Mouse (Mus musculus) adrenal gland, adult (tissue): ENCODE measurements around the gene Gpc3.
A peak's percentile ranks its signal among the peaks of the same experiment; 100 is the strongest.
"Not testable (repeated sequence)": the region's sequence is repeated elsewhere in the genome, so short reads cannot be mapped to it uniquely, and the experiment has no call there.

ENCODE experiments used
- DNase-seq, 2 experiments: peaks; one replicate each; pipeline ENCODE4 v3.0.0; 2022 to 2023; ENCODE audit warnings: low spot score in 1 of 2; ENCODE audit not compliant: inconsistent age in 2 of 2

The Gpc3 gene

DNA sequence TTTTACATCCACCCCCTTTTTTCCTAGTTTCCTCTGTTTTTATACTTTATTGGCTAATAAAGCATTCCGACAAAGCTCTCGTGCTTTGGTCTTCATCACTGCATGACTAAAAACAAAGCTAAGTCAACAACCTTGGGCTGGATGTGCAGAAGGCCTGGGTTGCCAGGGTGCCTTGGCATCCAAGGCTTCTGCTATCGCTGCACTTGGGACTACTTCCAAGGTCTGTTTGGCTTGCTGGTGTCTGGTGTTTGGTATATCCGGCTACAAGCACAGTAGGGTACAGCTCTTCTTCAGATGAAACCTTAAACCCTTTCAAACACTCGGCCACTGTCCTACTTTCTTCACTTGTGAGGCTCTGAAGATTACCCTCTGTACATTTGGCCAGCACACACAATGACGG, 325.8 kb downstream of the Gpc3 start:
- DNase-seq, result peak; percentile 30 to 80

DNA sequence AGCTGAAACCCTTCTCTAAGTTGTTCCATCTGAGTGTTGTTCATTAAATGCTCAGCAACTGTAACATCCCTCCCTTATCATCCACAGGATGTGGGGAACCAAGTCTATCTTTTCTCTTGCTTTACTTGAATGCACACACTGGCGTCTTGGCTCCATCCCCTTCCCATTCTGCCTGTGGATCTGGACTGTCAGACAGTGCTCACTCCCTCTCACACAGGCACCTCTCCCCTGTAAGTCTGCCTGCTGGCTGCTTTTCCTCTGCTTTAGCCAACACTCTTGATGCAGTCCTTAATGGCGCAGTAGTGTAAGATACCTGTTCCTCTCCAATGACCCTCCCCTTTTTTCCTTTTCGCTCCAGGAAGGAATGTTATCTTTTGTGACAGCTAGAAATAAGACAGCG, 331.7 kb downstream of the Gpc3 start:
- DNase-seq, result no peak

DNA sequence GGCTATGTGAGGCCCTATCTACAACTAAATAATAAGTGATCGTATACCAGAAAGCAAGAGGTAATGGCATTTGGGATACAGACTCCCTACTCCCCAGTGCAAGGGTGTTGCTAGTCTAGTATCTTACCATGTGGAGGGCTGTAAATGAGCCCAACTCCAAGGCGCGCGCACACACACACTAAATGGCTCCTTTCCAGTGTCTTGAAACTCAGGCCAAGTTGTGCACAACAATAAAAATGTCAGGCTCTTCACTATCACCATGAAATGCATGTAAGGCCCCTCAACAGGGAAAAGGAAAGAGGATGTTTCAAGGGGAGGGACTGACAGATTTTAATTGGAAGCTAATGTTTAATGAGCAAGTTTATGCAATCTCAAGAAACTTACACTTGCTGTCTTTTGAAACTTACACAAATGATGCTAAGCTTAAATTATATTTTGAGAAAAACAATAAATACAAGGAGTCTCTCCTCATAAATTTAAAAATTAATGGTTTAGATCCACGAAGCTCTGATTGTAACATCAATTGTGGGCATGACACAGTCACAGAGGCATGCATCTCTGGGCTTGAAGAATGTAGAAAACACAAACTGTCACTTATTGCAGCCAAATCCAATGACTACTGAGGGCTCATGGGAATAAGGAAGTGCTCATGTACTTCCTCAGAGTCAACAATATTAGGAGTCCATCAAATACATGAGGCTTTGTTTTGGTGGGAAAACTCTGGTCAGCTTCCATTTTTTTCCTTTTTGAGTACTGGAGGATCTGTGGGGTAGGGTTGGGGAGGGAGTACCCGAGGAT, 332.4 kb downstream of the Gpc3 start:
- DNase-seq, result no peak

DNA sequence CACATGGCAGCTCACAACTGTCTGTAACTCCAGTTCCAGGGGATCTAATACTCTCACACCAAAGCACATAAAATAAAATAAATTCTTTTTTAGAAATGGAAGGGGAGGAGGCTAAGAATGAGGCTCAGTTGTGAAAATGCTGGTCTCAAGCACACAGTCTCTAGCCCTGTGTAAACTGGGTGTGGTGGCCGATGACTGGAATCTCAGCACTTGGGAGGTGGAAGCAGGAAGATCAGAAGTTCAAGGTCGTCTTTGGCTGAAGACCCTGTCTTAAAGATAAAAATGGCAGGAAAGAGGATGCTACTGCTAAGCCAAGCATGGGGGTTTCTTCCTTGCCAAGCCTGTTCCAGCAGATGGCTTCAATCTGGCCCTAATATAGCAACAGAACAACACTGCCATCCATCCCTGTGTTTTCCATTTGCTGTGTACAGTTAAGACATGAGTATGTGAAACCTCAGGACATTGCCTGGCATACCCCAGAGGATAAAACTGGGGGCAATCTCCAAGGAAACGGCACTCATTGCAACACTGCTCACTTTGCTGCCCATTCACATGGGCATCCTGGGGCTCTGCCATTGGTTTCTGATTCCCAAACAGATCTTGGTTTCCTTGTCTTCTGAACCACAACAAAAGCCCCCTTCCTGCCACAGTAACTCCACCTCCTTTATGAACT, 334.9 kb downstream of the Gpc3 start:
- no peak for DNase-seq

DNA sequence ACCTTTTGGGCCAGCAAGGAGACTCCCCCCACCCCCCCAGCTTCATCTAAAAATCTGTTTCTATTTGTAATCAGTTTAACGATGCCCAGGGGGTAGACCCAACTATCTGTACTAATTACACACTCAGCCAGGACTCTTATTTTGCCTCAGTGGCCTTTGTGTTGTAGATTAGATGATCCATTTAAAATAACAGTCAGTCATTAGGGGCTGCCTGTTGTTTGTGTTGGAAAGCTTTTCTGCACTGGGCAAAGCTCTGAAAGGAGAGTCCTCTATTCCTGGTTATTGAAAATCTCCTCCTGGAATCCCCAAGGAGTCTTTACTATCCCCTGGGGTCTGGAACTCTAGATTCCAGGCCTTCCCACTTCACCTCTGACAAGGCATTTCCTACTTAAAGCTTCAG, 336.2 kb downstream of the Gpc3 start:
- no peak for DNase-seq

DNA sequence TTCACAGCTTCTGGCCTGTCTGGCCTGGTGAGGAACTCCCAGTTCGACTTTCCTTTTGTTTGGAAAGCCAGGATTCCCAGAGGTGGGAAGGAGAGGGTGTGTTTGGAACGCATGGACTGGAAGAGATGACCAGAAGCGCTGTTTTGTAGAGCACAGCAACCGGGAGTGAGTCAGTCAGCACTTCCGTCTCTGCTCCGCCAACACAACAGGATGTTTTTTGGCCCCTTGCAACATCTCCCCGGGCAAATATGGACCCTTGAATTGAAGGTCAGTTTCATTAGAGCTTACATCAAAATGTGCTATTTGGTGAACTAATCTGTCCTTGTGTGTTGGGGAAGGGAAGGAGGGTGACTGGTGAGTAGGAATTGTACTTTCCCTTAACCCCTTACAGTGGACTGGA, 340.7 kb downstream of the Gpc3 start:
- DNase-seq, result peak in 1 of 2 experiments; percentile 72

DNA sequence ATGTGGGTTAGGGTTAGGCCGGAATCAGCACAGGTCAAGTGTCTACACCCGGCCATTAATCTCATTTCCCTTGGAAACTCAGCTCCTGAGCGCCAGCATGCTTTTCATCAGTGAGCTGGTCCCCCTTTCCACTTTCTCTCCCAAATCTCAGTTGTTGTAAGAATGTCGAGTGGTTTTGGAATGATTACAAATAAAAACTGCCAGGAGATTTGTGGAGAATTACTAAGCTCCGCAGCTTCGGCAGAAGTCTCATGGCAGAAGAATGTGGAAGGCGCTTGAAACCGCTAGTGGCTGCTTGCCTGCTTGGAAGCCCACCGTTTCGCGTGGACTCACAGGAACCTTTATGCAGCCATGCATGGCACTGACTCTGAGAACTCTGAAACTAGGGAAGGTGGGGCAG, 351.8 kb downstream of the Gpc3 start:
- peak in 1 of 2 experiments; percentile 10 for DNase-seq

DNA sequence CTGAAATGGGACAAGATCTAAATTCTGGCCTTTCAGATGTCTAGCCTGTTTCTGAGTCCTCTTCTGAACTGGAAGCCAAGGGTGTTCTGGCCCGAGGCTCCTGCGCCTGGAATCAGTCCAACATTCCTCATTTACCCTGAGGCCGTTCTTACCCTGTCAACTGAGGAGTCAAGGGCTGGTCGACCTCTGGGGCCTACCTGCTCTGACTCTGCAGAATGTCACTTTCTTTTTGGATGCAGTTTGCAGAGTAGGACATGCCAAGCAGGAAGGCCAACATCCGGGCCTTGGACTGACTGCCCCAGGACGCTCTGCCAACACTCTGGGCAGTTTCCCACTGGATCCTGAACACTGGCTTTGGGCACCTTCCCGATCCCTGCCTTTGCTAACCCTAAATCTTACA, 352.2 kb downstream of the Gpc3 start:
- DNase-seq, result peak; percentile 20 to 79

DNA sequence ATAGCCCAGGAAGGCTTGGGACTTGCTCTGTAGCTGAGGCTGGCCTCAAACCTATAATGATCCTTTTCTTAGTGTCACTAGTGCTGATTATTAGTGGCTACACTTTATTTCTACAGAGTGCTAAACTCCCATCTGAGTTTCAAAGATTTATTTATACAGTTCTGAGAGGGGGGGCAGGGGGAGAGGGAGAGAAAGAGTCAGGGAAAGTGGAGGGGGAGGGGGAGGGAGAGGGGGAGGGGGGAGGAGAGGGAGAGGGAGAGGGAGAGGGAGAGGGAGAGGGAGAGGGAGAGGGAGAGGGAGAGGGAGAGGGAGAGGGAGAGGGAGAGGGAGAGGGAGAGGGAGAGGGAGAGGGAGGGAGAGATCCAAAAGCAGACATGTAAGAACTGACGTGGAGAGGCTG, 354.0 kb downstream of the Gpc3 start:
- DNase-seq, result not testable (repeated sequence)

DNA sequence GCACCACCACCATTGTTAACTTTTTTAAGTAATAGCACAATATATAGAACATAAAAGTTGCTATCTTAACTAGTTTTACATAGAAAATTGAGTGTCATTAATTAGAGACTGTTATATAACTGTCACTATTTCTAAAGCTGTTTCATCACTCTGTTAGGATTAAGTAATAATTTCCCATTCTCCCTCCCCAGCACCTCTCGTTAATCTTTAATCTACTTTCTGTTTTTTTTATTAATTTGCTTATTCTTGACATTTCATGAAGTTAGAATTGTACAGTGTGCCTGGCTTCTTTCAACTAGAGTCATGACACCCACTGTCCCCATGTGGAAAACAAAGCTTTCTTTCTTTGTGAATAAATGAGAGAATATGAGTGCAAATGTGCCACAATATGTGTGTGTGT, 359.2 kb downstream of the Gpc3 start:
- DNase-seq, result no peak

DNA sequence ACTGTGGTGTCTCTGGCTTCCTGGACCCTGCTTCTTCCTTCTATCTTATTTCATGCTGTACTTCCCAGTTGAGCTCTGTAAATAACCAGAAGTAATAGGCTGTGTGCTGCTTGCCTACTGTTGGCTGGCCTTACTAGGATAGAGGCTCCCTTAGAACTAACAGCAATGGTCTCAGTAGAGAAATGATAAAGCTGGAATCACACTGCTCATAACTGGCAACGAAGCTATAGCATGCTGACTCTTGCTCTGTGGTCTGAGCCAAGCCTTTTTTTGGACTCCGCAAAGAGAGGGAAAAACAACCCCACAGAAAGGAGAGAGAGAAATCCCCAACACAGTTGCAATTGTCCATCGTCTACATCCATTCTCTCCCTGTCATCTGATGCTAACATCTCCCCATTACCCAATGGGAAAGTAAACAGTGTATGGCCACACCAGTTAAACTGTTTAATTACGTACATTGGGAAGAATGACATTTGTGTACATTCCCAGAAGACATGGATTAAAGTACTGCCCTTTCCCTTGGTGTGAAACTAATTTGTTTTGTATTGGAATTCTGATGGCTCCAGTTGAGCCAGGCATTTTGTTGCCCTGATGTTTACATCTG, 368.0 kb downstream of the Gpc3 start:
- DNase-seq, result no peak

DNA sequence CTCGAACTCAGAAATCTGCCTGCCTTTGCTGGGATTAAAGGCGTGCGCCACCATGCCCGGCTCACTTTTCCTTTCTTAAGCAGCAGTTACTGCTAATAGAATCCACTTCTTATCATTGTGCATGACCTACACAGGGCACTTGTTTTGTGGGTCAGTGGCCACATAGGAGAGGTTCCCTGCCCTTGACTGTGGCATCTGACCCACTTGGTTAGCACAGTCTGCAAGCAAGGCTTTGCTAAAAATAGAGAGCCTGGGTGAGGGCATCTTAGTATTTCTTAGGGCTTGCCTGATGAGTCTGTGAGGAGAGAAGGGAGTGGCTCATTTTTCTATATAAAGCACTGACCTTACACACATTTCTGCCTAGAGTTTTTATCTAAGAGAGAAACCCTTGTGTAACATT, 376.3 kb downstream of the Gpc3 start:
- DNase-seq, result peak in 1 of 2 experiments; percentile 22

DNA sequence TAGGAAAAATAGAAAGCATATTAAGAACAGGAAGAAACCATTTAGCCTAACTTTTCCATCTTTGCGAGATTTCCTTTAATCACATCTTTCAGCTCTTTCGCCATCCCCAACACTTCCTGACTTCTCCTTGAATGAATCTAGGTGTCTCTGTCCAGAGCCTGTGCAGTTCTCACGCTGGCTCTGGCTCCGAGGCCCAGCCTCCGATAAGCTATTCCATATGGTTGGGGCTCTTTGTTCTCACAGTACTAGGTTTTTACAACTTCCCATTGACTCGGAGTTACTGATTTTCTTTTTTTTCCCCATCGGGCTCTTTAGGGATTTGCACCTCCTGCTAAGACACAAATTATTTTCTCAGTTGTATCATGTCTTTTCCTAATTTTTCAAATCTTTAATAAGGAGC, 381.8 kb downstream of the Gpc3 start:
- DNase-seq, result no peak

DNA sequence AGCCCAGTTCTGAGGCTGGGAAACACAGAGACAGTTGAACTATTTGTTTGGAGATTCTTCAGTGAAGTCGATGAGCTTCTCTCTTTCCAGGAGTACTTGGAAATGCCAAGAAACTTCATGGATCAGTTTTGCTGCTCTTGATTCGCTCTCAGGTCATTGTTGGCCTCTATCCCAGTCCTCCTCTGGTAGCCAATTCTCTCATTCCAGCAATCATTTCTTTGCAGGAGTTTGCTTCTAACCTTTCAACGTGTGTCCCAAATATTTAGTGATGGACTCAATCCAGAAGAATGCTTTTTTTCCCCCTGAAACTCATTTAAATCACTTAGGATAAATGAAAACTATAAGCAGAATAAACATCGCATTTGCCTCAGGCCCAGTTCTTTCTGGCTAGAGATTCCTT, 383.0 kb downstream of the Gpc3 start:
- no peak for DNase-seq
